Mouse (Mus musculus) A20 (cell line): Measurements from ENCODE around the gene Pafah1b2.

ENCODE experiments used
- DNase-seq: peaks from one replicate; pipeline ENCODE4 v3.0.0-alpha.2; 2011; ENCODE audit warnings: low read depth, low spot score

Gene Pafah1b2

DNA sequence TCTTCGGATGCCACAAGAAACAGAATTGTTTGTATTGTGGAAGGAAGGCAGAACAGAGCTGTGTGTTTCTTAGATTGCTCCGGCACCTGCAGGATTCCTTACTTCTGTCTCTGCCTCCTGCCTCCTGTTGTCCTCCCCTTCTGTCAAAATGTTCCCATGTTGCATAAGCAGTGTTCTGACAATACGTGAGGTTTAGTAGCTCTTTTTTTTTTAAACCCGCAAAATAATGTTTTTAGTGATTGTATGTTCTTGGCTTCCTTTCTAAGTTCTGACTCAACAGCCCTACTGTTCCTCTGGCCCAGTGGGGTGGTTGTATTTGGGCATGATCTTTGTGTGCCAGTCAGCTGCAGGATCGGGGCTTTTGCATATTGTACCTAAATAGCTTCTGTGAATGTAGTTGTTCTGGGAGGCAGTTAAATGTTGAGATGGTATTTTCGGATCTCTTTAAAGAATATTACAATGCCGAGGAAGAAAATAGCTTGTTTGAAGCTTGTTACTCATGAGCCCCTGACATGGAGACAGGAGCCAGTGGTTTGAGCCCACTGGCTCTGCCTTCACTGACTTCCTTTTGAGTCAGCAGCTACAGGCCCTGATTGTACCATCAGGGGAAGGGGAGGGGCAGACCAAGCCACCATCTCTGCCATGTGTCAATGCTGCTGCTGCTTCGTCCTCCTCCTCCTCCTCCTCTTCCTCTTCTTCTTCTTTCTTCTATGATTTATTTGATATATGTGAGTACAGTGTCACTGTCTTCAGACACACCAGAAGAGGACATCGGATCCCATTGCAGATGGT lies 13.8 kb upstream of the Pafah1b2 start:
- peak; percentile 47 for DNase-seq

DNA sequence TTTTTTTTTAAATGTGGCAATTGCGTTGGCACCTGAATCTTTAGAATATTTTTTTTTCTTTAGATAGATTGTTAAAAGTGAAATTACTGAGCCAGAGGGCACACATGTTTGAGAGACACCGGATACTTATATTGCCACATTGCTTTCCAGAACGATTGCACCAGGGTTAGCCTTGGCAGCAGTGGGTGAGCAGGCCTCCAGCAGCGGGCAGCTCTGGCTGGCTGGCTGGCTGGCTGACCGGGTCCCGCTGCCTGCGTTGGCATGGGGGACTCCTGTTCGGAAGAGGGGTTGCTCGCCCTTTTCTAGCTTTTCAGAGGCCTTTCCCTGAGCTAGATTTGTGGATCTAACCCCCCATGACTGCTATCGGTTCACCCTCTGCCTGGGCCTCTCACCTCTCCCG lies 11.1 kb upstream of the Pafah1b2 start:
- DNase-seq: no peak

DNA sequence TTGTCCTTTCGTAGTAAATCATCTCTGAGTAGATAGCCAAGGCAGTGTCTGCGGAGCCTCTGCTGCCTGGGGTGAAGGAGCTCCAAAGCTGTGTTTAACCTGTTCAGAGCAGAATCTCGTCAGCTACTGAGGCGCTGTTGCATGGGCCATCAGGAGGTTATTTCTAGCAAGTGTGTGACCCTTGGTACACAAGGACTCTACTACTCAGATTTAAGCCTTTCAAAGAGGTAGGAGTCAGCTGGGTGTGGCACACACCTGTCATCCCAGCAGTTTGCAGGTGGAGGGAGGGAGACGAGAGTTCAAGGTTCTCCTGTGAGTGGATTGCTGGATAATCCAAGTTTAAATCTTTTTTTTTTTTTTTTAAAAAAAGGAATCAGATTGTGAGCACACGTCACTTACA lies 7.5 kb upstream of the Pafah1b2 start:
- peak; percentile 20 for DNase-seq

DNA sequence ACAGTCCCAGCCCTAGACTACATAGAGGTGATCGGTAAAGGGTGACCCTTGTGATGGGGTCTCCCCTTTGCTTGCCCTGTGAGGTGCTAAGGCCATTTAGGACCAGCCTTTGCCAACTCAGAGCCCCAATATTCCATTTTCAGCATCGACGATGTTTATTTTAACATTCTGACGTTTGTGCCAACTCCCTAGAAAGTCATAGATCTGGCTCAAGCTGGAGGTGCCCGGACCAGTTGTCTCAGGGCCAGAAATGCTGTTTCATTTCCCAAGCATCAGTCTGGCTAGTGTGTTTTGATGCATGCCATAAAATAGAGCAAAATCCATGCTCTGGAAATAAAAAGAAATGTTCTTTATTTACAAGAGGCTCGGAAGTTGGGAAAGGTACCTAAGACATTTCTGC lies 5.8 kb upstream of the Pafah1b2 start:
- no peak for DNase-seq

DNA sequence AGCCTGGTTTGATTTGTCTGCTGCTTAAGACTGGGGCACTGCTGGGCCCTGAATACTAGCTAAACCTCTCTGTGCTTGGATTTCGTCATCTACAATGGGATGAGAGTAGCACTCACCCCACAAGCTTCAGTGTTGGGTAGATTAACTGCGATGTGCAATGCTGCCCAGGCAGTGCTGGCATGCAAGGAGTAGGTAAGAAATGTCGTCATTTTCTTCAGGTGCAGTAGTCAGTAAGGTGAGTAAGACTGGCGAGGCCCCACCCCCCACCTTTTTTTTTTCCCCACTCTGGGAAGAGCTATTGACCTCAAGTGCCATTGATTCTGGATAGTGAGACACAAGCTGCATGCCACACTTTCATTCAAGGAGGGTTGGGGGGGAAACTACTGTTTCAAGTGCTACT lies 3.9 kb upstream of the Pafah1b2 start:
- DNase-seq: no peak

DNA sequence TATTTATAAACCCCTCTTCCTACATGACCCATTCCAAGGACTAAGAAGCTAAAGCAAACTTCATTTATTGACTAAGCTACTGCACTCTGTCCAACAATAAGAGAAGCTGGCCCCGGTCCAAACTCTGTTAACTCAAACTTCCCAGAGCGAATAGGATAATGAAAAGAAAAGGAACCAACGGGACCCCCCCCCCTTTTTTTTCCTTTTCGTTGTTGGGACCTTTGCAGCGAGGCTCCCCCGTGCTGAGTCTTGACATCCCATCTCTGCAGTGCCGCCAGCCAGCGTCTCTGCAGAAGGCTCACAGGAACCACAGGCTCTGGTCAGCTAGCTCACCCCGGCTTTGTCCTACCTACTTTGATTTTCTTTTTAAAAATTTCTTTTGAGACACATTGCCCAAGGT lies 3.3 kb upstream of the Pafah1b2 start:
- no peak for DNase-seq

DNA sequence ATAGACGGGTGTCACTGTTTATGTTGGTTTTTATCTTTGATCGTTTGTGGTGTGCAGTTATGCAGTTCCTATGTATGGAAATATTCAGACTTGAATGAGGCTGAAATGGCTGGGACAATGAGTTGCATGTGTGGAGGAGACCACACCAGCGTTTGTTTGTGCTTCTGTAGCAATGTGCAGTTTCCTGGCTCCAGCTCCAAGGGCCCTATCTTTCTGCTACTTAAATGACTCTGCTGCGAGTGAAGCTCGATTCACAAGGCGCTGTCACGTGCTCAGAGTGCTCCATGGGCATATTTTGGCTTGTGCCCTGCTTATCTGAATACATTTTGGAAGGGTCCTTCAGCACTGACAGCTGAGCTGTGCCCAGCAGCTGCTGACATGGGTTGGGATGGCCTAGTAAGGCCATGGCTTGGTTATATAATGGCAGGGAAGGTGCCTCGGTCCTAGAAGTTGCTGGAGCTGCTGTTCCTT lies 2.6 kb upstream of the Pafah1b2 start:
- DNase-seq: no peak

DNA sequence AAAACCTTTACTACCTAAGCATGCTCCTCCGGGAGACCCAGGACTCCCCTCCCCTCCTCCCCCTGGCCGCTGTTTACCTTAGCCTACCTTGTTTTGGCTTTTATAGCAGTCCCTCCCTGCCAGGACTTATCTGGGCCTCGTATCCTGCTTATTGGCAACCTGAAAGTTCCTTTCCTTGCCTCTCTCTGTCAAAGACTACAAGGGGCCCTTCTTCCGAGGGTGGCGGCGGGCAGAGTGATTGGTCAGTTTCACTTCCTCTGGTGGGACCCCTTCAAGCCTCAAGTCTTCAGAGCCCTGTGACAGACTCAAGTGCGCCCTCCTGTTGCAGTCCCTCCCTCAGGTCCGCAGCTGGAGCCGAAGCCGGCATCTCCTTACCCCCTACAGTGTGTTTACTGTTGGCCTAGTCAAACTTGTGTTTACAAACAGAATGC lies 1.8 kb upstream of the Pafah1b2 start:
- DNase-seq: peak; percentile 96

DNA sequence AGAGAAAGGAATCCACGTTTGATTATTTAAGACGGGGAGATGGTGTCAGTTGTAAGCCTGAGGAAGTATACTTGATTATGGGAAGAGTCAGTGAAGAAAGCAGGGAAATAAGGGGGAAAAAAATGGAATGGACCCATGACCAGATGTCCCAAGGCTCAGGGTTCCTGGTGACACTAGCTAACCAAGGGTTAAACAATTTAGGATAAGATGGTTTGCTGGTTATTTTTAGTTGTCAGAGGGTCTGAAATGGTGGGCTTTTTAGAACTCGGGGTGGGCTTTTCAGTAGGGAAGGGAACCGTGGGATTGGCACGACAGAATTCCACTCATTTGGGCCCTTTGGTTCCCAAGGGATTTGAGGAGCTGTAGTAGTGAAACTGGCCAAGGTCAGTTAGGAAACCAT lies 1.1 kb upstream of the Pafah1b2 start:
- no peak for DNase-seq

DNA sequence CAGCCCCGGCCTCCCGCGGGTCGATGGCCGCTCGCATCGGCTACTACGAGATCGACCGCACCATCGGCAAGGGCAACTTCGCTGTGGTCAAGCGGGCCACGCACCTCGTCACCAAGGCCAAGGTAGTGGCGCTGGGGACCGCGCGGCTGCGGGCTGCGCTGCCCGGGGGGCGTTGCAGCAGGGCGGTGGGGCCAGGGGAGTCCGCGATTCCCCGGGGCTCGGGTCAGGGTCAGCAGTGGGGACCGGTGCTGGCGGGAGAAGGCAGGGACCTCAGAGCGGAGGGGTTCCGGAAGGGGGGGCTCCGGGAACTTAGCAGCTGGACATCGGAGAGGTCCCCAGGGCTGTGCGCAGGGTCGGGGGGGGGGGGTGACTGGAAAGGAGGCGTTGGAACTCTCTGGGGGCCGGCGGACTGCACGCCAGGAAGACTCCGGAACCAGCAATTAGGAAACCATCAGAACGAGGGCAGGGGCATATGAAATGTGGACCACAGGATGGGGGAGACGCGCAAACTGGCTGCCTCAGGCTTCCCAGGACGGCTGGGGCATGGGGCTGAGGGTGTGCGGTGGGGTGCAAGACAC lies 608 bp upstream of the Pafah1b2 start:
- DNase-seq: peak; percentile 64

DNA sequence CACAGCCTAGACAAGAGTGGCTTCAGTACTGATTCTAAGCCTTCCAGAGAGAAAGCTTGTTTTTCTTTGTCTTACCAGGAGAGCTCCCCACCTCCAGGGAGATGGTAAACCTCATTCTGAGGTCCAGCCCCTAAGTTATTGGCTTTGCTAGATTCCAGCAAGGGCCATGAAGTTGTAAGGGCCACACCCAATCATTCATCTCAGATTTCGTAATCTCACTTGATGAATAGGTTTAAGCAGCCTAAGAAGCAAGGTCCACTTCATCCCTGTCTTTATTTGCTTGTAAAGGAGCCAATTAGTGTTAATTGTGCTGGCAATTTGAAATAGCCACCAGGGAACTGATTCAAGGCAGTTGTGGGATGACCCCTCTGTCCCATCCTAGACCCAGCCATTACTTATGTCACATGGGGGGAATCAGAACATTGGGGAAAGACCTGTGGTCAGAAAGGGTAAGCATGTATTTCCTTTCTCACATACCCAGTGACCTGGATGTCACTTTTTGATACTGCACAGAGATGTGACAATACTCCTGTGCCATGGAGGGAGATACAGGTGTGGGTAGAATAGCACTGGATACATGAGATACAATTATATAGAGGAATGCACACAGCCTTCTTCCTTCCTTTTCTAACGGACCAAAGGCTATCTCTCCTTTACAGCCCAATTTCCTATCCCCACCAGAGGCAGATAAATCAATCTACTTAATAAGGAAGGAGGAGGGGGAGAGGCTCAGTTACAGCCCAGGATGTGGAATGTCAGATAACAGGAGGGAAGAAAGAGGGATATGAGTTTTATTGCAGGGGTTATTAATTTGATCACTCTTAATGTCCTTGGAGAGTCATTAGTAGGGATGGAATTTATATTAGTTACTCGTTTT lies 1.2 kb downstream of the Pafah1b2 start:
- no peak for DNase-seq

DNA sequence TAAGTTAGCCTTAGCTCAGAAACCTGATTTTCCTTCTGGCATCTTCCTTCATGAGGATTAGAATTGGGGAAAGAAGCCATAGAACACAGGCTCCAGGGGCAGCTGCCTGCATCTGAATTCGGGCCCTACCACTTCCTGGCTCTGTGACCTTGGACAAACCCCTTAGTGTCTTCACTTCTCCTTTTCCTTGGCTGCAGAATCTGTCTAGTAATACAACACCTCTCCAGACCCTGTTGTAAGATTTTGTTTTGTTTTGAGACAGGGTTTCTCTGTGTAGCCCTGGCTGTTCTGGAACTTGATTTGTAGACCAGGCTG lies 2.9 kb downstream of the Pafah1b2 start:
- DNase-seq: peak; percentile 83

DNA sequence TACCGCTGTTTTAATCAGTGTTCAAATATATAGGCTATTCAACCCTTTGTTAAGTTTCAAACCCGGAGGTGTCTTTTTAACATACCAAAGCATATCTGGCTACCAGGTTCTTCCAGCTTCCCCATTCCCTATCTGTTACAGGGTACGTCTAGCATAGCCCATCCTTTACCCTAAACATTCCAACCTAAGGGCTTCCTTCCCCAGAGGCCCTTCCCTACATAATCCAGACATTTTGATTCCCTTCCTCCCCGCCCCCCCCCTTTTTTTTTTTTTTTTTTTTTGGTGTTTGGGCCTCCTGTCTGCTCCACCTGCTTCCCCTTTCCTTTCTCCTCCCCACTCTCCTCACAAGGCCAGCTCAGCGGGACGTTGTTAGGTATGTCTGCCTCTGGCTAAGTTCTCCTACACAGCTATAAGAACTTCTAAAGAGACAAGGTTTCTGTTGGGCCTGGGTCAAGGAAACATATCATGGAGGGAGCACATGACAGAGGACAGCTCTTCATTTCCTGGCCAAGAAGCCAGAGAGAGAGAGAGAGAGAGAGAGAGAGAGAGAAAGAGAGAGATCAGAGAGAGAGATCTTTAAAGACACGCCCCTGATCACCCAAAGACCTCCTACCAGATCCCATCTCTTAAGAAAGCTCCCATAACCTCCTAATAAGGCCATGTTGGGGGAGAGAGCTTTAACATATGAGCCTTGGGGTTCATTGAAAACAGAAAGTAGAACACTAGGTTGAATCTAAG lies 3.4 kb downstream of the Pafah1b2 start:
- DNase-seq: no peak

DNA sequence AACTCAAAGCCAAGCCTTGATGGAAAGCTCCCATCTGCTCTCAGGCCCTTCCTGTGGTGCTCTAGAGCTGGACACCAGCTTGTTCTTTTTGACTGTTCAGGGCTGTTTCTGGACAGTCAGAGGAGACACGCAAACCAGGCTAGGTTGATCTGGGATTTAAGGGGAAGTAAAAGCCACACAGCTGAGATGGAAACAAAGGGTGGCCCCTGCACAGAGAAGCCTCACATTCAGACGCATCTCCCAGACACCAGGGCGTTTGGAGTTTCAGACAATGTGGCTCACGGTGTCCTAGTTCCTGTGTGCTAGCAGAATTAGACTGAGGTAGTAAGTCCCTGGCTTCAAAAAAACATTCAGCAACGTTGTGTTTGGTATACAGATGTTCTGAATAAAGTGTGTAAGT lies 6.3 kb downstream of the Pafah1b2 start:
- no peak for DNase-seq

DNA sequence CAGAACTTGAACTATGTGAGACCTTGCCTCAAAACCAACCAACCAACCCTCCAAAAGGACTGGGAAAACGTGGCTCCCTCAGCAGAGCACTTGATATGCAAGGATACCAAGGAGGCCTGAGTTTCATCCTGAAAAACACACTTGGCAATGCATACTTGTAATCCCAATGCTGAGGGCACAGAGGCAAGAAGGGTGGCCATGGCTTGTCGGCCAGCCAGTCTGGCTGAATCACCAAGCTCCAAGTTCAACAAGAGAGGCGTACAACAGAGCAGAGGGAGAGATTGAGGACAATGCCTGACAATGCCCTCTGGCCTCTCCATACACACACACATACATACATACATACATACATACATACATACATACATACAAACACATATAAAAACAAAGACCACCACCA lies 8.0 kb downstream of the Pafah1b2 start:
- no peak for DNase-seq

DNA sequence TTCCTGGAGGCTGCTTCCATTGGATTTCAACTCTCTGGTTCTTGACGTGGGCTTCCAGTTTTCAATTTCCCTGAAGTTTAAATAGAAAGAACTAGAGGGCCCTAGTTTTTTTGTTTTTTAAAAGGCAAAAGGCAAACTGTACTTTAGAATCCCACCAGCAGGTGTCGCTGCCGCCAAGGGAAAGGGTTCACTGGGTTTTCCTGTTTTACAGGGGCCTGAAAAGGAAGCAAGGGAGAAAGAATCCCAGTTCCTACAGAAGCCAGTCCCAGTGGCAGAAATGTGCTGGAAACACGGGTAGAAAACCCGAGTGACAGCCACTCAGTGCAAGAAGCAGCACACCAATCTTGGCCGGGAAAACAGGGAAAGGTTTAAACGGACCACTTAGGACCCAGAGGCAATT lies 8.8 kb downstream of the Pafah1b2 start:
- peak; percentile 54 for DNase-seq

DNA sequence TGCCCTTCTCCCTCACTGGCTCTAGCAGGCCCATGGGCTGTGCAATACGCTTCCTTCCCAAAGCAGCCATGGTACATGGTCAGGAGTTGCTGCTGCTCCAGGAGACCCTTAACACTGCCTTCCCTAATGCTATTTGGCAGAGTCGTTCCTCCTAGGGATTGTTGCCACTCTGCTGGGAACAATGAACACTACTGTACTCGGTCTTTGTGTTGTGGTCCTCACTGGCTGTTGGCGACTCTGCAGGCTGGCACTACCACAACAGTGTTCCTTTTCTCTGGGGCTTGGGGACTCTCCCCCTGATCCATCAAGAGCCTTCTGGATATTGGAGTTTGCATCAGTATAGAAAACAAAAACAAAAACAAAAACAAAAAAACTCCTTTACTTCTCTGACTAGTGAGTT lies 13.5 kb downstream of the Pafah1b2 start:
- DNase-seq: no peak

DNA sequence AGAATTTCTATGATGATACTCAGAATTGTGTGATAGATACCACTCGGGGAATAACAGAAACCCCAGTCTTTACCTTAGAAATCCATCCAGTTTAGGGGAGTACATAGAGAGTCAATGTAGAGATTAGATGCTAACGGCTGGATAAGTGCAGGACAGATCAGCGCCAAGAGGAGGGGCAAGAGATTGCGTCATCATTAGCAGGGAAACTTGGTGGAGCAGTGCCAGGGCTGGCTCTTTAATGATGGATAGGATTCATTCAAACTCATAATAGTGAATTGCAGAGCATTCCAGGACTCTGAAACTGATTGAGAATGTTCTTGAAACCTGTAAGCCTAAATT lies 27.3 kb downstream of the Pafah1b2 start:
- no peak for DNase-seq

DNA sequence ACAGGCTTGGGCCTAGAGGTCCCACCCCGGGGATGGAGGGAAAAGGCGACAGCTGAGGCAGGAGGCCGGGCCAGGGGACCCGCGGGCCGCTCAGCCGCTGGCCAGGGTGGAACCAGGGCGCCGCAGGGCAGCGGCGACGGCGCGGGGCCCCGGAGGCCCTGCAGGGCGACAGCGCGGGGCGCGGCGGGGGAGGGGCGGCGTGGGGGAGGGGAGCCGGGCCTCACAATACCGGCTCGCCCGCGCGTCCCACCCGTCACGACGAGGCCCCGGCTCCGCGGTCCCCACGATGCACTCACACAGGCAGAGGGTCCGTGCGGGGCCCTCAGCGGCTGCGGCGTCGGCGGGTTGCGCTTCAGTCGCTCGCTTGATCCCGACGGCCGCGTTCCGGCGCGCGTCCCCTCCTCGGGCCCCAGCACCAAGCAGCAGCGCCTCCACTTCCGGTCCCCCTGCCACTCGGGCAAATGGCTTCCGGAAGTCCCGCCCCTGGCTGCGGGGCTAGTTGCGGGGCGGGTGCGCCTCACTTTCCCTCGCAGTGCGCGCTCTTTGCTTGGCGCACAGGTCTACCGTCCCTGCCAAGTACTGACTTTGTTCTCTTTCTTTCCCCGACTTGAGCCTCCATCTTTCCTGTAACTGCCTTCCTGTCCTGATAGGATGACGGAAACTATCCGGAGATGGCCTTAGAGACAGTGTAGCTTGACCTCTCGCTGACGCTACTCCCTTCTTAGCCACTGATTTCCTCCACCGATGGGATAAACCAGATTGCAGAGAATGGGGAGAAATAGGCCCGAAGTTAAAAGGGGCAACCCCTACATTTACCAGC lies 27.9 kb downstream of the Pafah1b2 start:
- peak; percentile 94 for DNase-seq

DNA sequence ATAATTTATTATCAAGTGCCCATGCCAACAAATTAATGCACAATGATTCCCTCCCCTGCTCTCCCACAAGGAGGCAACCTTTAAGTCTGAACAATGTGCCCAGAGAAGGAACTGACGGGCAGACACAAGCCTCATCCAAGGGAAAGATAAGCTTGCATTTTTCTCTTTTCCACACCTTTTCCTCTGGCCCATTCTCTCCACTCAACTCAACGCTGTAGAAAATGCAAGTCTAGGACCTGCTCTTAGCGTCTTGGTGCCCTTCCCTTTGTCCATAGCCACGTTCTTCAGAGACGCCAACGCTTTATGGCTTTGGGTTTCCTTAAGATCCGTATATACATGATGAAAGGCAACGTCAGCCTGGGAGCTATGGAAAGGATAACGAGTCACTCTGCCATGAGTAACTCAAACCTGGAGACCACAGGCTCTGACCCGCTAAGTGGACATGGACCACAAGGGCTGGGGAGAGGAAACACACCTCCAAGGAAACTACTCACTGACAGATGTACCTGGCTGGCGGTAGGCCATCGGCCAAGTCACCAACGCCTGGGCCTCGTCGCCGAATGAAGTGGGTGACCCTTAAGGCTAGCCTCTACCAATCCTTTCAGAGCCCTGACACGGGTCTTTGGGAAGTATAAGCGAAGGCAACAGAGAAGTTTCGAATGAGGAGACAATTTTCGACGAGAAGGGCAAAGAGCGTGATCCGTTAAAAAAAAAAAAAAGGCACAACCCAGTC lies 28.6 kb downstream of the Pafah1b2 start:
- peak; percentile 61 for DNase-seq
